ENCODE assay signal across 37 mouse cellular contexts in genomic region chr6:89867976-89868375, GRCm38 (mm10). TPM values are rescaled to one million over a fixed set of nuclear protein-coding genes. Genes with fewer than 3 reads are reported as not detected.
DNase-seq lines count a peak whose midpoint lies in the region; TF ChIP-seq lines count a peak whose summit lies in the region.
"Had no signal": no experiment of that assay in that cellular context is flagged by ENCODE, and none has a peak within 500 bp of the region (broad histone marks: within the 10 kb centered on the region; RNA-seq: fewer than 3 reads in every experiment).

No protein-coding gene starts in this region.

- 0 out of 4 replicates have a peak, but pooled peaks of 1 of the 2 experiments have one; percentile 16 for TF ChIP-seq CTCF in CH12.LX (conservative IDR thresholded peaks at IDR 0.05 in 1 of 2, IDR thresholded peaks at IDR 0.05 in 1 of 2; ENCODE audit: low read depth in 2 of 2, low read length in 2 of 2)

- H3K4me2 ChIP-seq in CH12.LX (ENCODE audit: insufficient read depth, low read depth, poor library complexity, severe bottlenecking), result no peak overlapping the region
- H3K4me2 ChIP-seq: forebrain, embryonic 13.5 days; heart, embryonic 13.5 days; hindbrain, embryonic 12.5 days; hindbrain, embryonic 15.5 days had no signal

- no peaks in the 10 kb centered on the region for H3K36me3 ChIP-seq in CH12.LX (replicated peaks in 1 of 2; ENCODE audit: control insufficient read depth in 1 of 2, insufficient read depth in 1 of 2, low read length in 1 of 2)
- H3K36me3 ChIP-seq: forebrain, embryonic 10.5 days; G1E; heart, embryonic 10.5 days; heart, embryonic 13.5 days; hindbrain, embryonic 12.5 days; hindbrain, embryonic 15.5 days had no signal

- TF ChIP-seq POLR2A in CH12.LX (IDR thresholded peaks at IDR 0.05; ENCODE audit: low read depth, low read length), result no peak

- H3K4me1 ChIP-seq in CH12.LX (ENCODE audit: control insufficient read depth in 1 of 2, insufficient read depth in 2 of 2), result peaks cover 0 to 12% of the 10 kb centered on the region in 2 experiments; a peak in 1 of 4 replicates
- H3K4me1 ChIP-seq: forebrain, embryonic 10.5 days; forebrain, embryonic 13.5 days; heart, embryonic 10.5 days; heart, embryonic 13.5 days; hindbrain, embryonic 12.5 days; hindbrain, embryonic 15.5 days had no signal

- H3K27ac ChIP-seq in CH12.LX (ENCODE audit: insufficient read depth, low read depth), result no peak overlapping the region
- H3K27ac ChIP-seq: forebrain, embryonic 10.5 days; forebrain, embryonic 13.5 days; gastrocnemius, adult 2 months; heart, adult 2 months; heart, embryonic 10.5 days; heart, embryonic 13.5 days; hindbrain, embryonic 12.5 days; hindbrain, embryonic 15.5 days had no signal

- H3K79me2 ChIP-seq in CH12.LX (replicated peaks; ENCODE audit: control insufficient read depth, extremely low read depth, insufficient read depth, poor library complexity, severe bottlenecking), result no peaks in the 10 kb centered on the region

- no peak for TF ChIP-seq EP300 in CH12.LX (IDR thresholded peaks at IDR 0.05; ENCODE audit: low read length)

- peaks cover 17% of the 10 kb centered on the region for H3K9me3 ChIP-seq in CH12.LX (replicated peaks; ENCODE audit: low read length)
- H3K9me3 ChIP-seq: G1E had no signal

- H3K27me3 ChIP-seq in CH12.LX (replicated peaks), result no peaks in the 10 kb centered on the region
- H3K27me3 ChIP-seq: forebrain, embryonic 13.5 days; heart, embryonic 13.5 days; hindbrain, embryonic 12.5 days; hindbrain, embryonic 15.5 days had no signal

- DNase-seq in A20 (ENCODE audit: low read depth, low spot score) (peak; percentile 11), CH12.LX (ENCODE audit: extremely low read depth) (peak; percentile 12), NIH3T3 (ENCODE audit: low read depth) (peak; percentile 75), ZHBTc4 (ENCODE audit: low read depth, low spot score) (peak; percentile 38)
- DNase-seq in adrenal gland, postnatal 36 days, result no peak
- DNase-seq in layer of hippocampus, postnatal 10 days (ENCODE audit: low spot score in 2 of 2), result no peak
- no peak for DNase-seq in cerebellum, postnatal 14 days
- DNase-seq: adrenal gland, adult 8-10 months; B cell, adult 2 months; cerebellum, adult 11-12 months; cerebellum, adult 8-10 months; cerebellum, postnatal 10 days; forebrain, postnatal 0 days; gastrocnemius, adult 2 months; gastrocnemius, postnatal 14 days; heart, adult 2 months; heart, postnatal 14 days; kidney, adult 2 months had no signal

- no peak overlapping the region for H3K4me3 ChIP-seq in CH12.LX (replicated peaks in 1 of 3; ENCODE audit: low read depth in 2 of 3, low read length in 2 of 3, poor library complexity in 1 of 3)
- H3K4me3 ChIP-seq: forebrain, embryonic 10.5 days; forebrain, embryonic 13.5 days; gastrocnemius, adult 2 months; heart, adult 2 months; heart, embryonic 10.5 days; heart, embryonic 13.5 days; hindbrain, embryonic 12.5 days; hindbrain, embryonic 15.5 days had no signal

- in situ Hi-C loops in CH12.LX (cut with MboI; ENCODE audit: low pct_ligation_motif_present, low pct_unique_long_range_greater_than_20kb, low sequenced_read_pairs), result no loop called here

- dilution Hi-C loops in CH12.LX (cut with MboI; ENCODE audit: extremely low pct_ligation_motif_present, extremely low pct_unique_long_range_greater_than_20kb, low sequenced_read_pairs), result no loop called here

- no peak overlapping the region for H3K9ac ChIP-seq in CH12.LX (ENCODE audit: insufficient read depth, low read depth)
- H3K9ac ChIP-seq: forebrain, embryonic 13.5 days; forebrain, postnatal 0 days; heart, embryonic 13.5 days; hindbrain, embryonic 12.5 days; hindbrain, embryonic 15.5 days had no signal

- TF ChIP-seq RAD21 in CH12.LX (IDR thresholded peaks at IDR 0.05; ENCODE audit: low read depth, low read length), result no peak

TF ChIP-seq in CH12.LX, 34 proteins besides CTCF, POLR2A, EP300 and RAD21:
- TF ChIP-seq MAX (IDR thresholded peaks at IDR 0.05; ENCODE audit: low read length), result no peak
- TF ChIP-seq ZNF384 (IDR thresholded peaks at IDR 0.05; ENCODE audit: low read depth, low read length), result peak; percentile 39; the same call in 1 of the 2 replicates

RNA-seq across cellular contexts. Expression of gene Vmn1r42, which starts 8.2 kb away (rescaled TPM):
- total RNA-seq in CH12.LX (2012; rRNA removed), result not detected in 2 replicates
- not detected in 2 replicates for total RNA-seq in CH12.LX (2014; rRNA removed)
- not detected in 2 replicates for polyA plus RNA-seq in CH12.LX (2012; ENCODE audit: insufficient read length, low read depth)
- total RNA-seq in adrenal gland, postnatal 36 days (2021), result not detected
- total RNA-seq in layer of hippocampus, postnatal 10 days (2021), result not detected
- total RNA-seq: adrenal gland, adult 8-10 months; adrenal gland, postnatal 4 days; forebrain, postnatal 0 days; gastrocnemius, adult 2 months; gastrocnemius, postnatal 14 days; heart, postnatal 14 days; hematopoietic stem cell, adult 5-6 weeks had no signal
- polyA plus RNA-seq: activated CD4-positive, CD25-positive, alpha-beta regulatory T cell, adult 4 months; CD4-positive, CD25-positive, alpha-beta regulatory T cell, adult 4 months; embryonic facial prominence, embryonic 11.5 days; embryonic facial prominence, embryonic 14.5 days; forebrain, embryonic 10.5 days; forebrain, embryonic 13.5 days; forebrain, postnatal 0 days; frontal cortex, adult 2 months; G1E; heart, adult 2 months; heart, embryonic 10.5 days; heart, embryonic 13.5 days; heart, embryonic 16.5 days; hindbrain, embryonic 12.5 days; hindbrain, embryonic 15.5 days; intestine, embryonic 14.5 days; intestine, postnatal 0 days; kidney, adult 2 months; kidney, embryonic 14.5 days had no signal

RNA-seq across cellular contexts. Expression of gene Vmn1r43, which starts 8.2 kb away (rescaled TPM):
- total RNA-seq in CH12.LX (2012; rRNA removed), result 0.08 TPM in 2 replicates
- 0.01 TPM in 1 of 2 replicates, not detected in the other for total RNA-seq in CH12.LX (2014; rRNA removed)
- 0.03 and 0.04 TPM in 2 replicates for polyA plus RNA-seq in CH12.LX (2012; ENCODE audit: insufficient read length, low read depth)
- total RNA-seq in adrenal gland, postnatal 36 days (2021), result not detected
- not detected for total RNA-seq in layer of hippocampus, postnatal 10 days (2021)
- total RNA-seq: adrenal gland, adult 8-10 months; adrenal gland, postnatal 4 days; forebrain, postnatal 0 days; gastrocnemius, adult 2 months; gastrocnemius, postnatal 14 days; heart, postnatal 14 days; hematopoietic stem cell, adult 5-6 weeks had no signal
- polyA plus RNA-seq: activated CD4-positive, CD25-positive, alpha-beta regulatory T cell, adult 4 months; embryonic facial prominence, embryonic 11.5 days; forebrain, embryonic 10.5 days; forebrain, embryonic 13.5 days; forebrain, postnatal 0 days; frontal cortex, adult 2 months; G1E; heart, embryonic 10.5 days; heart, embryonic 13.5 days; heart, embryonic 16.5 days; hindbrain, embryonic 12.5 days; hindbrain, embryonic 15.5 days; intestine, embryonic 14.5 days; kidney, adult 2 months; kidney, embryonic 14.5 days had no signal

RNA-seq across cellular contexts. Expression of gene Vmn1r44, which starts 15.5 kb away (rescaled TPM):
- total RNA-seq in CH12.LX (2012; rRNA removed) (not detected in 2 replicates), CH12.LX (2014; rRNA removed) (not detected in 2 replicates)
- not detected in 2 replicates for polyA plus RNA-seq in CH12.LX (2012; ENCODE audit: insufficient read length, low read depth)
- total RNA-seq in adrenal gland, postnatal 36 days (2021), result not detected
- not detected for total RNA-seq in layer of hippocampus, postnatal 10 days (2021)
- total RNA-seq: adrenal gland, adult 8-10 months; adrenal gland, postnatal 4 days; forebrain, postnatal 0 days; gastrocnemius, adult 2 months; gastrocnemius, postnatal 14 days; heart, adult 2 months; heart, postnatal 14 days; hematopoietic stem cell, adult 5-6 weeks had no signal
- polyA plus RNA-seq: activated CD4-positive, CD25-positive, alpha-beta regulatory T cell, adult 4 months; CD4-positive, CD25-positive, alpha-beta regulatory T cell, adult 4 months; embryonic facial prominence, embryonic 11.5 days; embryonic facial prominence, embryonic 14.5 days; forebrain, embryonic 10.5 days; forebrain, embryonic 13.5 days; forebrain, postnatal 0 days; frontal cortex, adult 2 months; G1E; gonadal fat pad, adult 2 months; heart, adult 2 months; heart, embryonic 10.5 days; heart, embryonic 13.5 days; heart, embryonic 16.5 days; hindbrain, embryonic 12.5 days; hindbrain, embryonic 15.5 days; intestine, embryonic 14.5 days; intestine, postnatal 0 days; kidney, adult 2 months; kidney, embryonic 14.5 days had no signal

Comparison
In these comparisons a context has a peak if more than half of its experiments do, and no peak if none do; other contexts are left out.
1. DNase-seq: peak in A20 (single experiment), CH12.LX (single experiment), NIH3T3 (single experiment) and ZHBTc4 (single experiment); none in adrenal gland, postnatal 36 days (0 of 2), layer of hippocampus, postnatal 10 days (0 of 2) and cerebellum, postnatal 14 days (0 of 2).